Mouse (Mus musculus) gastrocnemius, postnatal 25 days (tissue): ENCODE data around the gene Sbpl. TPM values are rescaled to one million over a fixed set of nuclear protein-coding genes. Genes with fewer than 3 reads are reported as not detected.
"Not testable (repeated sequence)": the region's sequence is repeated elsewhere in the genome, so short reads cannot be mapped to it uniquely, and the experiment has no call there.

Experiments
- DNase-seq: peaks from one replicate; pipeline ENCODE4 v3.0.0; 2022
- total RNA-seq, 2 experiments: library from RNA; stranded (reverse); gene quantifications; 1 replicate in 1 of 2; 2 replicates in 1 of 2; pipeline ENCODE4 v1.2.3; 2021

The Sbpl gene
- total RNA-seq, 2 experiments from 2014 or later: not detected

- DNase-seq: peak; percentile 46
These were observed 5.1 kb upstream of the Sbpl start for GRCm38 (mm10) chr17:23960084-23960738.

GRCm38 (mm10) chr17:23950828-23951227, 4.2 kb downstream of the Sbpl start:
- DNase-seq: not testable (repeated sequence)

DNA sequence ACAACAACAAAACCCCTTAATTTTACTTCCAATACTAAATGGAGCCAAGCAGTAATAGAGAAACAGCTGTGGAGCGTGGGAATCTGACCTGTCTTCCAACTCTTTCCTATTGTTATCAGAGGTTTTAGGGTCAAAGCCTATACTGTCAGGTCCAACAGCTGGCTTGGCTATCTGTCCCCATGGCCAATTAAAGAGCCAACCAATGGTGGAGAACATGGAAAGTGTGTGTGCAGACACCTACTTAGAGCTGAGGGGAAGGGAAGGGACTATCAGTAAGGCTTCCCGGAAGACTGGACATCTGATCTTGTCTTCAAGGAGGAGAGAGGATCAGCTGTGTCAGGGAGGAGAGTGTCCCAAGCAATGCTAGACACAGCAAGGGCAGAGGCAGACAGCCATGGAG, 6.0 kb downstream of the Sbpl start:
- DNase-seq: no peak

DNA sequence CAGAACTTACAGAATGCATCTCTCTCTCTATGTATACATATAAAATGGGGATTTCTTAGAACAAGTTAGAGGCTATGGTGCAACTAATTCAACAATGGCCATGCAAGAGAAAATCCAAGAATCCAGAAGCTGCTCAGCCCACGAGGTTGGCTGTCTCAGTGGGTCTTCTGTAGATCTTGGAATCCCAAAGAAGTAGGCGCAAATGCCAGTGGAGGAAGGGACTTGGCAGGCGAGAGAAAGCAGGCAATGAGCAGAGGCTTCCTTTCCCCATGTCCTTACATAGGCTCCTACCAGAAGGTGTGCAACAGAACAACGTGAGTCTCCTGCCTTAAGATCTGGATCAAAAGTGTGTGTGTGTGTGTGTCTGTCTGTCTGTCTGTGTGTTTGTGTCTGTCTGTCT, 7.6 kb downstream of the Sbpl start:
- DNase-seq: not testable (repeated sequence)

GRCm38 (mm10) chr17:23941372-23941771, 13.7 kb downstream of the Sbpl start, which contains the start of gene Sbp:
Sbp (plus strand) TSS chr17:23941672.
- no peak for DNase-seq

DNA sequence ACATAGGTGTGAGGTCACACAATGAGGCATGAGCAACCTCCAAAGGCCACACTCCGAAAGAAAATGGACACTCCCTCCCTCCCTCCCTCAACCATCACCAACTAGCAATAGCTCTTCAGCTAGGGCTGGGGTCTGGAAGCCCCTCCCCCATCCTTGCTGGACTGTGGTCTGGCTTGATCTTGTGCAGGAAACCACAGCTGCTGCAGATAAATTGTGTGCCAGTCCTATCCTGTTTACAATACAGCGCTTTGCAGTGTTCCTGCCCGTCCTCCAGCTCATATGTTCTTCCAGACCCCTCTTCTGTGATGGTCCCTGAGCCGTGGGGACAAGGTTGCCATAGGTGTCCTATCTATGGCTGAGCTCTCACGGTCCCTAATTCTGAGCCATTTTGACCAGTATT, 23.9 kb downstream of the Sbpl start:
- no peak for DNase-seq

GRCm38 (mm10) chr17:23925090-23925493, 30.0 kb downstream of the Sbpl start:
- DNase-seq: peak; percentile 48

DNA sequence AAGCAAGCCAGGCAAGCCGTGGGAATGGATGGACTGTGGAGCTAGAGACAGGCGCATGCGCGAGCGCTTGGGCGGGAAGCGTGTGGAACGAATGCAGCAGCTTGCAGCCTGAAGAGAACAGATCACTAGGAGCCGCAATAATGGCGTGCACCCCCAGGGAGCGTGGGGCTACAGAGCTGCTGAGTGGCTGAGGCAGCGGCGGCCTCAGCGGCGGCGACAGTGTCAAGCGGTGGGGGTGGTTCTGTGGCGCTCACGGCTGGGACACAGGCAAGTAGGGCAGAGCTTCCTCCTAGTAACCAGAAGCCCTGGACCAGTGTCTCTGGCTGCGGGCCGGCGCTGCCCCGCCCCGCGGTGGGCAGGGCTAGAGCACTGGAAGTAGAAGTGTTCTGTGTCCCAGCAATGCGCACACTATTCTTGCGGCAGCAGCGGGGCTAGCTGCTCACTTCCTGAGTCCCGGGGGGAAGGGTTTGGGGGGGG, 30.5 kb downstream of the Sbpl start:
- peak; percentile 94 for DNase-seq

GRCm38 (mm10) chr17:23917158-23917557, 37.9 kb downstream of the Sbpl start, which contains the start of gene Dcpp3:
Dcpp3 (plus strand) TSS chr17:23917458.
- not testable (repeated sequence) for DNase-seq

Other genes starting within 250 kb of the Sbpl start
- gene 1520401A03Rik, start 232.5 kb downstream of the Sbpl start, total RNA-seq: not detected
- gene Pkmyt1, start 228.9 kb downstream of the Sbpl start, total RNA-seq: under 1 TPM; 0.67 to 0.83 TPM
- gene Paqr4, start 214.4 kb downstream of the Sbpl start, total RNA-seq: 1 to 10 TPM; 4.4 to 5.2 TPM
- not detected for gene Kremen2, start 209.4 kb downstream of the Sbpl start, total RNA-seq
- gene Flywch1, start 183.7 kb downstream of the Sbpl start, total RNA-seq: 10 to 100 TPM; 33.5 to 34.0 TPM
- under 1 TPM; 0.56 to 0.83 TPM for gene Flywch2, start 169.2 kb downstream of the Sbpl start, total RNA-seq
- 100 to 1,000 TPM; 157 to 160 TPM for gene Srrm2, start 164.7 kb downstream of the Sbpl start, total RNA-seq
- gene Elob, start 126.1 kb downstream of the Sbpl start, total RNA-seq: 100 to 1,000 TPM; 237 to 267 TPM
- not detected for gene Prss33, start 119.2 kb downstream of the Sbpl start, total RNA-seq
- not detected for gene Prss32, start 111.4 kb downstream of the Sbpl start, total RNA-seq
- gene Prss41, start 111.1 kb downstream of the Sbpl start, total RNA-seq: not detected
- gene Prss21, start 87.2 kb downstream of the Sbpl start, total RNA-seq: not detected
- gene Dcpp1, start 74.4 kb downstream of the Sbpl start, total RNA-seq: not detected
- not detected for gene Dcpp2, start 74.4 kb downstream of the Sbpl start, total RNA-seq
- not detected for gene Dcpp3, start 37.8 kb downstream of the Sbpl start, total RNA-seq
- not detected for gene Sbp, start 13.6 kb downstream of the Sbpl start, total RNA-seq
- gene Prss30, start 25.3 kb upstream of the Sbpl start, total RNA-seq: not detected
- not detected for gene Prss22, start 42.8 kb upstream of the Sbpl start, total RNA-seq
- not detected for gene Prss27, start 82.9 kb upstream of the Sbpl start, total RNA-seq
- gene Kctd5, start 118.2 kb upstream of the Sbpl start, total RNA-seq: 1 to 10 TPM; 8.5 to 9.1 TPM
- gene Pdpk1, start 195.7 kb upstream of the Sbpl start, total RNA-seq: 10 to 100 TPM; 35.2 to 38.6 TPM
- 1 to 10 TPM; 8.7 to 9.8 TPM for gene Amdhd2, start 208.5 kb upstream of the Sbpl start, total RNA-seq
- 100 to 1,000 TPM; 145 to 159 TPM for gene Atp6v0c, start 214.4 kb upstream of the Sbpl start, total RNA-seq